Mouse (Mus musculus): ENCODE measurements around the gene Hmx2.

DNA sequence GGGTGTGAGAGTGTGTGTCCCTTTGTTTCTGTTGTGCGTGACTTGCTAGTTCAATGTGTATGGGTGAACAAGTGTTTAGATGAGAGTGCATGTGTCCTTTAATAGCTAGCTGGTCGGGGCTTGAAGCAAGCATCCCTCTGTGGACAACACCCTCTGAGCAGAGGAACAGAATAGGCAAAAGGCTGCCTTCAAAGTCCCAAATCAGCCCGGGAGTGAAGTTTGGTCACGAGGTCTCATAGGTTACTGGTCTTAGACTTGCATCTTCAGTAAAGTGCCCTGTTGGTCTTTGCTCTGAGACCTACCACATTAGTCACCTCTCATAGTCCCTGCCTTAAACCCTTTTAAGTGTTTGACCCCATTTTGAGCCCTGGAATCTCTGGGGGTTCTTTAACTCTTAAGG lies 2.9 kb downstream of the Hmx2 start:
- no peak for TF ChIP-seq CTCF (IDR thresholded peaks at IDR 0.05; ENCODE audit: low read depth, low read length)
- TF ChIP-seq GATA2 (IDR thresholded peaks at IDR 0.05; ENCODE audit: borderline replicate concordance, low read depth, low read length) = no peak

Measured in G1E (cell line).